Mouse (Mus musculus): Measurements from ENCODE around the gene Tnfsf8.

Gene Tnfsf8

DNA sequence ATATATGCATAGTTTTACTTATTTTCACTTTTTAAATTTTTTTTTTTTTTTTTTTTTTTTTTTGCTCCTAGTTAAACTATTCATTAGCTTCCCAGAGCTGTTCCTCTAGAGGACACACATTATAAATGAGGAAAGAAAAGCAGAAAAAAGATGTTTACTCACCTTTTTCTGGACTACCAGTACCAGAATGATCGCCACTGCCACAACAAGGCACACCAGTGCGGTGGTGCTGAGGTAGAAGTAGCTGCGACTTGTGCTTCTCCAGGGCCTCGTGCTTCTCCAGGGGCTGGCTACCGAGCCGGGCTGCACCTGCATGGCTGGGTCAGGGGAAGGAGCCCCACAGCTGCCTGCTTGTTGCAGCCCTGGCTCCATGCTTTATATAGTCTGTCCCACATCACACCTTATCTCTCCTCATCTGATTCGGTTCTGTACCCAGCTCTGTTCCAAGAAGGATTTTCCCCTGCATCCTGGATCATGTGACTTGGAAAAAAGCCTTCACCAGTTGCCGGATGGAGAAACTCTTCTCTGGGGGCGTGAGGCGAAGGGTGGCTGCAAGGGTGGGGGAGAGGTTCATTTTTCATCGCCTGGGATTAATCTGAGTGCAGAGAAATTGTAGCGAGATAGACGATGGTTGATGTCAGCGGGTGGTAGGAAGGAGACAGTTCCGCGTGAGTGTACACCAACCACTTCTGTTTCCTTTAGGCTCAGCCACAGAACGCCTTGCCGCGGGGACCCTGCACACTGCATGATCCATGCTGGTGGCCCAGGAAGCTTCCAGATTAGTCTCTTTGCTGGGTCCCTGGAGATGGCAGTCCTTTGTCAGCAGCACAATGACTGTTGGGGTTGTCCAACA, at the start of gene Tnfsf8:
Tnfsf8 (minus strand) TSS at position 660 of the 853 bp plus-strand sequence.
- CTCF ChIA-PET, result no interaction called here

- CTCF ChIA-PET, result no interaction called here
These were observed 47.4 kb upstream of the Tnfsf8 start for GRCm38 (mm10) chr4:63908511-63908910.

GRCm38 (mm10) chr4:63907473-63907872, 46.3 kb upstream of the Tnfsf8 start:
- CTCF ChIA-PET, result no interaction called here

GRCm38 (mm10) chr4:63906050-63906449, 44.9 kb upstream of the Tnfsf8 start:
- CTCF ChIA-PET, result no interaction called here

DNA sequence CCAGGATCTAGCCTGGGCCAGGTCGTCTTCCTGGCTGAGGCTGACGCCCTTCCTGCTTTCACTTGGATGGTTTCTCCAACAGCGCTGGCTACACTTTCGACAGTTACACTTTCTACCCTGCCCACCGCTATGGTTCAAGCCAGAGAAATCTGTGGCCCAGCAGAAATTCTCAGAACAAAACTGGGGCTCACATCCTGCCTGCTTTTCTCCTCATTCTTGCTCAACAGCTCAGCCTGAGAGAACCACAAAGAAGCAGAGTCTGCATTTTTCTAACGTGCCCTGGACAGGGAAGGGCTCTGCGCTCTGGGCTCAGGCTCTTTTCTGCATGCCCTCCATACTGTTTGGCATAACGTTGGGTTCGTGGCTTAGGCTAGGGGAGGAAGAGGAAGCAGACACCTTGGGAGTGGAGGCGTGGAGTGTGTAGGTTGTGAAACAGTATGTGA, 38.0 kb upstream of the Tnfsf8 start:
- CTCF ChIA-PET, result no interaction called here

DNA sequence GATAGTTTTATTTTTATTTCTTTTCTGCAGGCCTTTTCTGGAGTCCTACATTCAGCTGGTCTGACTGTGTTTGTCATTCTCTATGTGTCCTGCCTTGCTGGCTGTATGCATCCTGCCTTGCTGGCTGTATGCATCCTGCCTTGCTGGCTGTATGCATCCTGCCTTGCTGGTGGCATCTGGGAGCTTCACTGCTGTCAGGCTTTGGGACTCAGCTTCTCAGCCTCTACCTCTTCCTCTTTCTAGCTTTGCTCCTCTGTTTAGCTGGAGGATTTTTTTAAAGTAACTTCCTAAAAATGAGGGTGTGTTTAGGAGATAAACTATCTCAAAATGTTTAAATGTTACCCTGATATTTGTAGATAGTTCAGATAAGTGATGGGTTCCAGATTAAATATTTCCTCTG, 36.0 kb upstream of the Tnfsf8 start:
- CTCF ChIA-PET, result no interaction called here

DNA sequence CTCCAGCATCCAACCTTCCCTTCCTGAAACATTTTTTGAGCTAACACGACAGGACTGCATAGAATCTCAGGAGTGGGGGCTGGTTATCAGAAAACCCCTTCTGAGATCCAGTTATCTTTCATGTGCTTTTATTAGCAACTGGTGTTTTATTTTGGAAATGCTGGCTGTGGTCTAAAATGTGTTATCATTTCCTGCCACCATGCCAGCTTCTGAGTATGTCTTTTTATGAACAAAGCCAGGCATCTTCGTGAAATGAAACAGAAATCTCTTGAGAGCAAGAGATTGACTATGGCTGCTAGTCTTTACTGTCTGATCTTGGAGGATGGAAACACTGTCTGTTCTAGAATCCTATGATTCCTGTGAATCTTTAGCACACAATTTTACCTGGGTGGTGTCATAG, 25.0 kb upstream of the Tnfsf8 start:
- CTCF ChIA-PET, result no interaction called here

GRCm38 (mm10) chr4:63876720-63877119, 15.6 kb upstream of the Tnfsf8 start:
- CTCF ChIA-PET, result no interaction called here

DNA sequence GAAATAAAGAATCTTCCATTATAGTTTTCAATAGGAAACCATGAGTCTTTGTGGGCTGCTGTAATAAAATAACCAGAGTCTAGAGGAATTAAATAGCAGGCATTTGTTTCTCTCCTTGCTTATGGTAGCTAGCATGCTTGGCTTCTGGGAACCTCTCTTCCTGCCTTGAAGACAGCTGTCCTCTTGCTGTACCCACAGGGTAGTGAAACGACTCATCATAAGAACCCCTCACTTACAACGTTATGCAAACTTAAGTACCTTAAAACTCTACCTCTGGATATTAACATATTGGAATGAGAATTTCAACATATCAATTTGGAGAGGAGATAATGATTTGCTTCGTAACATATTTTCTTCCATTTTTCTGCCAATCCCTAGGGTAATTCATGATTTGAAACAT, 14.3 kb upstream of the Tnfsf8 start:
- CTCF ChIA-PET, result no interaction called here

- CTCF ChIA-PET, result no interaction called here
These were observed 9.5 kb upstream of the Tnfsf8 start for GRCm38 (mm10) chr4:63870678-63871077.

GRCm38 (mm10) chr4:63868770-63869169, 7.6 kb upstream of the Tnfsf8 start:
- CTCF ChIA-PET, result interaction anchor here (0.6 kb wide), 1 partner anchor 36 kb away, joined by 8 read pairs; no protein-coding TSS in a partner anchor

DNA sequence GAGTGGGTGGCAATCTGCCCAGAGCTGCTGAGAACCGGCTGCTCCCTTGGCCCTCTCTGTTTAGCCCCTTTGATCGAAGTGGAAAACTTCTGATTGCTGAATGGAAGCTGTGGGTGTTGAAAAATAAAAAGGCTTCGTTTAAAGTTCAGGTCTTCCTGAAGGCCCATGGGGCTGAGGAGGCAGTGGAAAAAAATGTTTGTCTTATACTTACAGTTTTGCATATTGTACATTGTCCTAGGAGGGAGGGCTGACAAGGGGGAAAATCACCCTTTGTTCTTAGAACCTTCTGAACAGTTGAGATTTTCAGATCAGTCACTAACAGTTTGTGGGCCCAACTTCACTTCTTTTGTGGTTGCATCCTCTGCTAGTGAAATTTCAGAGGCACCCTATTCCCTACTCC, 1.8 kb upstream of the Tnfsf8 start:
- CTCF ChIA-PET, result no interaction called here

- CTCF ChIA-PET, result no interaction called here
These were observed 1.0 kb upstream of the Tnfsf8 start for GRCm38 (mm10) chr4:63862092-63862697.

GRCm38 (mm10) chr4:63860236-63860635, 911 bp downstream of the Tnfsf8 start:
- CTCF ChIA-PET, result interaction anchor here (0.5 kb wide), 1 partner anchor 24 kb away, joined by 4 read pairs; no protein-coding TSS in a partner anchor

DNA sequence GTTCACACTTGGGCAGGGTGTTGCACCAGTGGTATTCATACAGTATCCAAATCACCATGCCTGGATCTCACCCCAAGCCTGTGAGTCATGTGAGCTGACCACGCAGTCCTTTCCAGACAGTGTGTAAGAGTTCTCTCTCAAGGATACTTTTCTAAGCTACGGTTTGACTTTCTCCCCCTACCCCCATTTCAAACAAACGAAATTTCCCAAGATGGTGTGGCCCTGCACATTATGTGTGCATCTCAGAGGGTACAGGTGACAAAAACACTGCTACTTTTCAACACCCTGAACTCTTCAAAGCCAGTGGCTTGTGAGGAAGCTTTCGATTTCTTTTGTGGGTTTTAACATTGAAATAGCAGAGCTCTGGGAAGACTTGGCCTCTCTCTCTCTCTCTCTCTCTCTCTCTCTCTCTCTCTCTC, 1.4 kb downstream of the Tnfsf8 start:
- CTCF ChIA-PET, result interaction anchor here (0.5 kb wide), 1 partner anchor 23 kb away, joined by 4 read pairs; no protein-coding TSS in a partner anchor

- CTCF ChIA-PET, result no interaction called here
These were observed 2.4 kb downstream of the Tnfsf8 start for GRCm38 (mm10) chr4:63858646-63859224.

DNA sequence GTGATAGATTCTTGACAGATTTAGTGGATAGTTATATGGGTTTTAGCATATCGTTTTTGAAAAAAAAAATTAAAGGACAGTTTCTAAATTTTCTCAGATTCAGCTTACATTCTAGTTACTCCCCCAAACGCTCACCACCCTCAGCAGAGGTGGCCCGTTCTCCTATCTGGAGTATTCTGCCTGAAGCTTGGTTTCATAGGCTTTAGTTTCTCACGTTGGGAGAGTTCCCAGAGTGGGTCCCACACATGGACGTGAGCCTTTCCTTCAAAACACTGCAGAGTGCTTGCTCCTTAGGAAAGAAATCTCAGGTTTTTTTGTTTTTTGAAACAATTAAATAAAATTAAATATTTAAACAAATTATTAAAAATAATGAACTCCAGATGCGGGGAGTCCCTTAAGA, 4.4 kb downstream of the Tnfsf8 start:
- CTCF ChIA-PET, result no interaction called here

DNA sequence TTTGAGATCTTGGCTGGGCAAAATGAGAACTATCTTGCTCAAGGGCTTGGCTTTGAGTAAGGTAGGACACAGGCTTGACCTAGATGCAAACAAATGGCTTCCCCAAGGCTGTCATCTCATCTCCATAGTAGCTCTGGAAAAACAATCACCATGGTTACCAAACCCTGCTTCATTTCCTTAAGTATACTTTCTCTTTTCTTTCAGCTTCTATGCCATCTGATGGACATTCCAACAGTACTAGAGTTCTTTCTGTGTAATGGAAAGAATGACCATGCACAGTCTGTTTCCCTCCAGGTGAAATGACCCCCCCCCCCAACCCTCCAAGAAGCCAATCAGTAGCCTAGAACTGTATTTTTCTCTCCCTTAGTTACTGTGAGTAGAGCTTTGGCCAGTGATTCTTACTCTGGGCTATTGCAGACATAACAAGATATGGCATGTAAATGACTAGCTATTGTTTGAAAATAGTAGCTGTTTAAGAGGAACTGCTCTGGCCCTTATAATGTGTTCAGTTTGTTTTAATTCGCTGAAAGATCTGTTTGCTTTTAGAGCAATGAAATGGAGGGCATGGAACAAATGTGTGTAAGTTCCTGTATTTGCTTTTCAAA, 7.3 kb downstream of the Tnfsf8 start:
- CTCF ChIA-PET, result no interaction called here

DNA sequence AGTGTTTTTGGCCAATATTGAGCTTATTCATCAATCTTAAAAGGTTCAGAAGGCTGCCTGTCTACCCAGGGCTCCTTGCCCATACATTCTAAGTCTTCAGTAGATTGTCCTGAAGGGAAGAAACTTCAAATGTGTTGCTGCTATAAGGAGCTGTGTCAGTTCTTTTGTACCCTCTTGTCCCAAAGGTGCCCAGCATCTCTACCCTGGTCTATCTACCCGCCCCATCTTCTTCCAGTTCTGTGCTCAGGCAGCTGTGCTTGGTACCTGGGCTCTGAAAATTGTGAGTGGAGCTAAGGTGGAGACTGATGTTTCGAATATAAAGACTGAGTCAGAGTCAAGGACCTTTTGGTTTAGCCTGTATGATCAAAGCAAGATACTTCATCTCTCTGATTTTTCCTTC, 11.1 kb downstream of the Tnfsf8 start:
- CTCF ChIA-PET, result no interaction called here

DNA sequence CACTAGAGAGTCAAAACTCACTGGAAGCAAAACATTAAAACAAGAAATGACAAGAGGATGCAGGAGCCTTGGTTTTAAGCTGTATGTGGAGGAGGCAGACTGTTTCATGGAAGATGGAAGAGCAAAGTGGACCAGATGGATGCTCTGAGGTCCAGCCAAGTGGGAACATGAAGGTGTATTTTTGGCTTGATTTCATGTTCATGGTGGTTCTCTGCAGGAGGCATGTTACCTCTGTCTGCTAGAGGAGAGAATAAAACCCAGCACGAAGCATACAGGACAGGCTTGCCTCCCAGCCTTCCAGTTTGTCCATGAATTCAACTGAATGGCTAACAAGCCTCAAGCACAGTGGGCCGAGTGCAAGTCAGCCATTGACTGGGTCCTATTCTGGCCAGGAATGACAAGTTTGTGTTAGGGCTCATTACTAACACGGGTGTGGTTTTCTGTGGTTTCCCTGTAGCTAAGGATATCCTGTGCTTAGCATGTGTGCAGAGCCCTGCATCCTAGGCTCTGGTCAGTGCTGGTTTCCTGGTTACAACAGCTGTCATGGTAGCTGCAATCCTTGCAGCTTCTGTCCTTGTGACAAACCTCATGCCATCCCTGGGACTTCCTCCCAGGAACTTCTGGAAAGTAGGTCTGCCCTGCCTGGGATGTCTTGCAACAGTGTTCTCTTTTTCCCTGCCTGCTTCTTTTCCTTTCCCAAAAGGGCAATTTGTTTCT, 14.1 kb downstream of the Tnfsf8 start:
- CTCF ChIA-PET, result no interaction called here

GRCm38 (mm10) chr4:63845760-63846159, 15.4 kb downstream of the Tnfsf8 start:
- CTCF ChIA-PET, result no interaction called here

- CTCF ChIA-PET, result no interaction called here
These were observed 17.2 kb downstream of the Tnfsf8 start for GRCm38 (mm10) chr4:63843924-63844323.
